Mouse (Mus musculus) CH12.LX (cell line): ENCODE data around the gene Ctrl. TPM values are rescaled to one million over a fixed set of nuclear protein-coding genes. Genes with fewer than 3 reads are reported as not detected.

Experiments
- DNase-seq: peaks from one replicate; pipeline ENCODE4 v3.0.0-alpha.2; 2013; ENCODE audit errors: extremely low read depth
- H3K27ac ChIP-seq: 2 replicates; pipeline ENCODE4 v1.5.1; 2012; ENCODE audit warnings: low read depth, mild to moderate bottlenecking, control low read depth, moderate library complexity; ENCODE audit not compliant: insufficient read depth
- H3K27me3 ChIP-seq: replicated peaks from 2 replicates; pipeline ENCODE3; 2012; ENCODE audit warnings: inconsistent platforms
- H3K36me3 ChIP-seq, 2 experiments: replicated peaks in 1 of 2; 2 replicates each; pipeline versions ENCODE3 to v1.6.1; 2012; ENCODE audit warnings: inconsistent platforms in 1 of 2, low read length in 1 of 2, mild to moderate bottlenecking in 1 of 2, mixed read lengths in 1 of 2, moderate library complexity in 1 of 2; ENCODE audit not compliant: control insufficient read depth in 1 of 2, insufficient read depth in 1 of 2
- H3K4me1 ChIP-seq, 2 experiments: 2 replicates each; pipeline ENCODE4 v1.6.1; 2012; ENCODE audit warnings: inconsistent platforms in 1 of 2, moderate library complexity in 1 of 2; ENCODE audit not compliant: insufficient read depth in 2 of 2, control insufficient read depth in 1 of 2
- H3K4me2 ChIP-seq: 2 replicates; pipeline ENCODE4 v1.6.1; 2012; ENCODE audit warnings: low read depth, mild to moderate bottlenecking, control low read depth; ENCODE audit not compliant: poor library complexity, insufficient read depth, severe bottlenecking
- H3K4me3 ChIP-seq, 3 experiments: fragments of 150-350 bp in 1 of 3; sonication (generic) in 1 of 3; replicated peaks in 1 of 3; 2 replicates each; pipeline versions ENCODE3 to v1.5.1; 2011 to 2012; ENCODE audit warnings: low read depth in 2 of 3, low read length in 2 of 3, mild to moderate bottlenecking in 2 of 3, moderate library complexity in 2 of 3, control low read depth in 1 of 3, improper control_type of control experiment in 1 of 3, inconsistent platforms in 1 of 3, mixed read lengths in 1 of 3; ENCODE audit not compliant: poor library complexity in 1 of 3
- H3K79me2 ChIP-seq: replicated peaks from 2 replicates; pipeline ENCODE4 v1.6.1; 2012; ENCODE audit warnings: mild to moderate bottlenecking, moderate library complexity; ENCODE audit not compliant: control insufficient read depth, poor library complexity, insufficient read depth, severe bottlenecking; ENCODE audit errors: extremely low read depth
- H3K9ac ChIP-seq: 2 replicates; pipeline ENCODE4 v1.6.1; 2012; ENCODE audit warnings: low read depth, mild to moderate bottlenecking, control low read depth, moderate library complexity; ENCODE audit not compliant: insufficient read depth
- H3K9me3 ChIP-seq: replicated peaks from 2 replicates; pipeline ENCODE3; 2012; ENCODE audit warnings: low read length, inconsistent platforms, mixed read lengths
- BHLHE40 ChIP-seq: IDR thresholded peaks from 2 replicates; pipeline ENCODE4 v1.6.1; 2011; ENCODE audit warnings: mild to moderate bottlenecking, low read depth, low read length, improper control_type of control experiment
- CHD1 ChIP-seq: IDR thresholded peaks from 2 replicates; pipeline ENCODE4 v1.6.1; 2012; ENCODE audit warnings: low read depth, low read length, improper control_type of control experiment, inconsistent platforms
- CHD2 ChIP-seq: IDR thresholded peaks from 2 replicates; pipeline ENCODE4 v1.6.1; 2011; ENCODE audit warnings: low read length, improper control_type of control experiment
- E2F4 ChIP-seq: IDR thresholded peaks from 2 replicates; pipeline ENCODE4 v1.6.1; 2011; ENCODE audit warnings: low read depth, low read length, improper control_type of control experiment; ENCODE audit not compliant: insufficient replicate concordance
- ETS1 ChIP-seq: conservative IDR thresholded peaks from 2 replicates; pipeline ENCODE4 v1.6.1; 2012; ENCODE audit warnings: low read depth, mild to moderate bottlenecking, inconsistent platforms, low read length, improper control_type of control experiment, moderate library complexity
- HCFC1 ChIP-seq: IDR thresholded peaks from 2 replicates; pipeline ENCODE4 v1.6.1; 2012; ENCODE audit warnings: low read depth, mild to moderate bottlenecking, inconsistent platforms, low read length, improper control_type of control experiment
- JUN ChIP-seq: IDR thresholded peaks from 2 replicates; pipeline ENCODE4 v1.6.1; 2011; ENCODE audit warnings: low read depth, mild to moderate bottlenecking, low read length, improper control_type of control experiment, moderate library complexity; ENCODE audit not compliant: insufficient read depth
- JUND ChIP-seq: conservative IDR thresholded peaks from 2 replicates; pipeline ENCODE4 v1.6.1; 2011; ENCODE audit warnings: low read depth, low read length, improper control_type of control experiment
- KAT2A ChIP-seq: IDR thresholded peaks from 2 replicates; pipeline ENCODE4 v1.6.1; 2012; ENCODE audit warnings: low read length, improper control_type of control experiment, inconsistent platforms; ENCODE audit not compliant: insufficient replicate concordance
- MAX ChIP-seq: IDR thresholded peaks from 2 replicates; pipeline ENCODE4 v1.6.1; 2011; ENCODE audit warnings: low read length, improper control_type of control experiment
- MEF2A ChIP-seq: IDR thresholded peaks from 2 replicates; pipeline ENCODE4 v1.6.1; 2014; ENCODE audit warnings: low read depth, mild to moderate bottlenecking, inconsistent platforms, low read length, improper control_type of control experiment, borderline replicate concordance
- MXI1 ChIP-seq: IDR thresholded peaks from 2 replicates; pipeline ENCODE4 v1.6.1; 2011; ENCODE audit warnings: mild to moderate bottlenecking, low read depth, low read length, improper control_type of control experiment
- NELFE ChIP-seq: IDR thresholded peaks from 2 replicates; pipeline ENCODE4 v1.6.1; 2011; ENCODE audit warnings: low read depth, low read length, improper control_type of control experiment
- NRF1 ChIP-seq: IDR thresholded peaks from 2 replicates; pipeline ENCODE4 v1.6.1; 2014; ENCODE audit warnings: low read depth, mild to moderate bottlenecking, inconsistent platforms, low read length, improper control_type of control experiment, moderate library complexity
- POLR2AphosphoS2 ChIP-seq: IDR thresholded peaks from 2 replicates; pipeline ENCODE4 v1.6.1; 2011; ENCODE audit warnings: low read depth, low read length, improper control_type of control experiment
- RAD21 ChIP-seq: IDR thresholded peaks from 2 replicates; pipeline ENCODE4 v1.6.1; 2011; ENCODE audit warnings: low read depth, mild to moderate bottlenecking, low read length, improper control_type of control experiment, moderate library complexity
- RCOR1 ChIP-seq: conservative IDR thresholded peaks from 2 replicates; pipeline ENCODE4 v1.6.1; 2012; ENCODE audit warnings: low read depth, mild to moderate bottlenecking, inconsistent platforms, low read length, improper control_type of control experiment
- USF1 ChIP-seq: IDR thresholded peaks from 2 replicates; pipeline ENCODE4 v1.6.1; 2014; ENCODE audit warnings: low read depth, mild to moderate bottlenecking, inconsistent platforms, low read length, improper control_type of control experiment
- ZKSCAN1 ChIP-seq: IDR thresholded peaks from 2 replicates; pipeline ENCODE4 v1.6.1; 2012; ENCODE audit warnings: low read depth, inconsistent platforms, low read length, improper control_type of control experiment, borderline replicate concordance
- ZMIZ1 ChIP-seq: IDR thresholded peaks from 2 replicates; pipeline ENCODE4 v1.6.1; 2012; ENCODE audit warnings: low read depth, mild to moderate bottlenecking, inconsistent platforms, low read length, improper control_type of control experiment
- dilution Hi-C: fragments of 300-500 bp; cut with MboI; formaldehyde crosslinking; loops from 2 replicates; pipeline ENCODE4 v1.14.3; 2020; ENCODE audit warnings: low sequenced_read_pairs; ENCODE audit not compliant: extremely low pct_unique_long_range_greater_than_20kb, extremely low pct_ligation_motif_present
- in situ Hi-C: fragments of 300-500 bp; cut with MboI; formaldehyde crosslinking; loops from 3 replicates; pipeline ENCODE4 v1.14.3; 2019; ENCODE audit warnings: low sequenced_read_pairs, low pct_ligation_motif_present, low pct_unique_long_range_greater_than_20kb, mixed read lengths
- polyA plus RNA-seq: library from polyadenylated mRNA; unstranded; fragments of >175 nt; gene quantifications from 2 replicates; pipeline ENCODE4 v1.2.1, GENCODE M21; 2012; ENCODE audit warnings: low read depth; ENCODE audit not compliant: insufficient read length
- total RNA-seq, 2 experiments: library from RNA; depleted of rRNA; stranded (reverse); fragments of 300-350 nt in 1 of 2; fragments of >200 nt in 1 of 2; gene quantifications; 2 replicates each; pipeline ENCODE4 v1.2.3; 2012 to 2014

Gene Ctrl
- total and polyA plus RNA-seq, 3 experiments, result 1.3 to 5.3 (median 2.0) TPM

- Histone ChIP-seq H3K9me3 (no peaks in the 10 kb centered on the region), H3K27ac (no peak overlapping the region), H3K79me2 (no peaks in the 10 kb centered on the region), H3K4me3 (no peak overlapping the region), H3K9ac (no peak overlapping the region), H3K4me1 (peaks cover 3 to 21% of the 10 kb centered on the region in 2 experiments; a peak in 3 of 4 replicates), H3K27me3 (no peaks in the 10 kb centered on the region), H3K4me2 (no peak overlapping the region), H3K36me3 (peaks cover 27 to 72% of the 10 kb centered on the region in 2 experiments)
- dilution Hi-C loops (no loop called here), in situ Hi-C loops (no loop called here)
- DNase-seq, result no peak
- TF ChIP-seq POLR2AphosphoS2 (no peak), KAT2A (no peak), USF1 (no peak), RAD21 (no peak), NELFE (no peak), ZMIZ1 (no peak), RCOR1 (no peak), ETS1 (no peak), NRF1 (no peak), JUND (no peak), MXI1 (no peak), CHD1 (no peak), MAX (no peak), BHLHE40 (no peak), E2F4 (no peak), JUN (no peak), MEF2A (no peak)
These were observed 1.1 kb downstream of the Ctrl start for GRCm38 (mm10) chr8:105932525-105932924.

- H3K9me3 ChIP-seq, result no peaks in the 10 kb centered on the region
- no peak overlapping the region for H3K4me2 ChIP-seq
- in situ Hi-C loops (no loop called here), dilution Hi-C loops (no loop called here)
- no peaks in the 10 kb centered on the region for H3K27me3 ChIP-seq
- DNase-seq, result no peak
- H3K9ac ChIP-seq, result no peak overlapping the region
- H3K4me3 ChIP-seq, result no peak overlapping the region
- TF ChIP-seq HCFC1 (no peak), CHD2 (0 out of 2 replicates have a peak, but pooled peaks have one; percentile 9), ZKSCAN1 (no peak)
- no peak overlapping the region for H3K27ac ChIP-seq
- peaks cover 3 to 27% of the 10 kb centered on the region in 2 experiments; a peak in 3 of 4 replicates for H3K4me1 ChIP-seq
- no peaks in the 10 kb centered on the region for H3K79me2 ChIP-seq
- H3K36me3 ChIP-seq, result peaks cover 27 to 78% of the 10 kb centered on the region in 2 experiments
These were observed 2.4 kb downstream of the Ctrl start for GRCm38 (mm10) chr8:105931271-105931670.
